Mouse (Mus musculus) hindbrain, embryonic 11.5 days (tissue): Measurements from ENCODE around the gene Ltbr. TPM values are rescaled to one million over a fixed set of nuclear protein-coding genes. Genes with fewer than 3 reads are reported as not detected.
"Not testable (repeated sequence)": the region's sequence is repeated elsewhere in the genome, so short reads cannot be mapped to it uniquely, and the experiment has no call there.

Experiments used
- ATAC-seq: fragments of 200-750 bp; cut with Nextera tagmentation; 2 replicates; pipeline ENCODE4 v1.8.0; 2017; ENCODE audit warnings: mild to moderate bottlenecking, moderate TSS enrichment, moderate library complexity; ENCODE audit not compliant: low FRiP score
- DNase-seq: peaks from one replicate; pipeline ENCODE4 v3.0.0-alpha.2; 2015; ENCODE audit warnings: low spot score
- H3K27ac ChIP-seq: fragments of 300-500 bp; sonication (generic); 2 replicates; pipeline ENCODE4 v1.5.1; 2014; ENCODE audit warnings: mild to moderate bottlenecking, low read depth, low read length
- H3K27me3 ChIP-seq: fragments of 300-500 bp; sonication (generic); 2 replicates; pipeline ENCODE4 v1.6.1; 2014; ENCODE audit warnings: mild to moderate bottlenecking, low read length, moderate library complexity, mixed read lengths; ENCODE audit not compliant: control insufficient read depth, insufficient read depth
- H3K36me3 ChIP-seq: fragments of 300-500 bp; sonication (generic); 2 replicates; pipeline ENCODE4 v1.6.1; 2014; ENCODE audit warnings: mild to moderate bottlenecking, low read length, moderate library complexity, mixed read lengths; ENCODE audit not compliant: control insufficient read depth, insufficient read depth
- H3K4me1 ChIP-seq: fragments of 300-500 bp; sonication (generic); replicated peaks from 2 replicates; pipeline ENCODE4 v1.6.1; 2014; ENCODE audit warnings: low read length, mixed read lengths; ENCODE audit not compliant: control insufficient read depth, insufficient read depth
- H3K4me2 ChIP-seq: fragments of 300-500 bp; sonication (generic); replicated peaks from 2 replicates; pipeline ENCODE4 v1.6.1; 2014; ENCODE audit warnings: mild to moderate bottlenecking, low read depth, low read length
- H3K4me3 ChIP-seq: fragments of 300-500 bp; sonication (generic); 2 replicates; pipeline ENCODE4 v1.5.1; 2014; ENCODE audit warnings: low read depth, low read length
- H3K9ac ChIP-seq: fragments of 300-500 bp; sonication (generic); 2 replicates; pipeline ENCODE4 v1.6.1; 2014; ENCODE audit warnings: low read depth, low read length
- H3K9me3 ChIP-seq: fragments of 300-500 bp; sonication (generic); 2 replicates; pipeline ENCODE4 v1.6.1; 2016; ENCODE audit warnings: low read length; ENCODE audit not compliant: control insufficient read depth
- WGBS: fragments of 180-500 bp; shearing (Covaris S2); extraction: QIAGEN DNeasy Blood & Tissue Kit; methylation state at CpG from one replicate; pipeline ENCODE4 v1.1.7; 2014; 5-methylcytosine and 5-hydroxymethylcytosine counted together
- polyA plus RNA-seq: library from polyadenylated mRNA; unstranded; fragments of >200 nt; fragmentation: Nextera tagmentation; extraction: Ambion mirVana; gene quantifications from 2 replicates; pipeline ENCODE4 v1.2.1, GENCODE M21; 2014

Gene Ltbr
- polyA plus RNA-seq, 1 experiment from 2014 or later: 17.9 TPM

DNA sequence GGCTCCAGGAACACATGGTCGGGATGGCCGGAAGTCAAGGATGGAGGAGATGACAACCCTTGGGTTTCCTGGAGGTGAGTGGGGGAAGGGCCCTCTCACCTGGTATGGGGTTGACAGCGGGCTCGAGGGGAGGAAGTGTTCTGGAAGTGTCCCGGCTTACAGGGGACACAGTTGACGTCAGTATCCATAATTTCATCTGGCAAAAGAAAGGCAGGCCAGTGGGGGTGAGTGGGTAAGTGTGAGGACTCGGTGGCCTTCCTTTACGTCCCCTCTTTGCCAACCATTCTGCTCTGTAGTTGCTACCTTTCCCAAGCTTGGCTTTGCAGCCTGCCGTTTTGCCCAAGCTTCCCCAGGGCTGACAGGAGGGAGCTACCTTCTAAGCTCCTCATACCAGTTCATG is 1.5 kb downstream of the Ltbr start:
- no peak overlapping the region for H3K4me2 ChIP-seq
- no peaks in the 10 kb centered on the region for H3K36me3 ChIP-seq
- ATAC-seq: no peak
- no peaks in the 10 kb centered on the region for H3K27me3 ChIP-seq
- H3K9ac ChIP-seq: no peak overlapping the region
- no peaks in the 10 kb centered on the region for H3K4me1 ChIP-seq
- H3K27ac ChIP-seq: no peak overlapping the region
- DNase-seq: no peak
- WGBS: 90% methylated on average over 9 of the region's 9 CpGs
- H3K4me3 ChIP-seq: no peak overlapping the region
- no peaks in the 10 kb centered on the region for H3K9me3 ChIP-seq

DNA sequence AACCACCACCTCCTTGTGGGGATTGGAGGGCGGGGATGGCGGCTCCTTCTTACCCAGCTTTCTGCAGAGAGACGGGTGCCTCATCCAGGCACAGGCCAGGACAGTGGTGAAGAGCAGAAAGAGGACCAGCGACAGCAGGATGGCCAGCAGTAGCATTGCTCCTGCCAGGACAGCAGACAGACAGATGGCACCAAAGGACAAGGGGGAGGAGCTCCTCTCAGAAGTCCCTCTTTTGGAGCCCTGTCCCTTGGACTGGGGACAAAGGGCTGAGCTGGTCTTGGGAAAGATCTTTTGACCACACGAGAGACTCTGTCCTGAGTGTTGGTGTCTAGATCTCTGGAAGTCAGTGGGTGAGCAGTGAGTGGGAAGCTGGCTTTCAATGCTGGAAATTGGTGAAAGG is 4.3 kb downstream of the Ltbr start:
- WGBS: 28% methylated on average over 5 of the region's 5 CpGs

DNA sequence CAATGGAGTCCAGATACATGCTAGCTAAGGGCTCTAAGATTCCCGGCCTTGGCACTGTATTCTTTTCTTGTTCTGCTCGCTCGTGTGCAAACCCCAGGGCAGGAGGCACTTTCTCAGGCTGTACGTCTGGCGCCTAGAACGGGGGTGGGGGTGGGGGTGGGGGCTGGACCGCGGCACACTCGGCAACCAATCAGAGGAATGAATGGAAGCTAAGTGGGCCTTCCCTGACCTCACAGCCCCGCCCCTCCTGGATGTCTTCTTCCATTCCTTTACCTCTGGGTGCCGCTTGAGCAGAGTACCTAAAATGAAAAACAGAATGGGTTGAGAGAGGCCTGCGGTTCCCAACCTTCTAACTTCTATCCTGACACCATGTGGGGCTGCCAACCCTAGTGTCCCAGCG is 4.8 kb downstream of the Ltbr start:
- WGBS: 7% methylated on average over 13 of the region's 13 CpGs
- no peaks in the 10 kb centered on the region for H3K4me1 ChIP-seq
- no peaks in the 10 kb centered on the region for H3K27me3 ChIP-seq
- DNase-seq (peak; percentile 39), ATAC-seq (peak; percentile 58; the same call in 1 of the 2 replicates)
- H3K9me3 ChIP-seq: no peaks in the 10 kb centered on the region
- H3K4me3 ChIP-seq: no peak overlapping the region
- no peak overlapping the region; the same call in 1 of the 2 replicates for H3K9ac ChIP-seq
- 0 out of 2 replicates have a peak overlapping the region, but pooled peaks have one; percentile 19 for H3K4me2 ChIP-seq
- H3K36me3 ChIP-seq: no peaks in the 10 kb centered on the region
- no peak overlapping the region for H3K27ac ChIP-seq

More for the DNA sequence above, 4.3 kb downstream of the Ltbr start:
- Histone ChIP-seq H3K4me3 (no peak overlapping the region), H3K27me3 (no peaks in the 10 kb centered on the region), H3K9me3 (no peaks in the 10 kb centered on the region), H3K9ac (no peak overlapping the region), H3K4me1 (no peaks in the 10 kb centered on the region), H3K4me2 (no peak overlapping the region), H3K27ac (no peak overlapping the region), H3K36me3 (no peaks in the 10 kb centered on the region)
- ATAC-seq (no peak), DNase-seq (no peak)

DNA sequence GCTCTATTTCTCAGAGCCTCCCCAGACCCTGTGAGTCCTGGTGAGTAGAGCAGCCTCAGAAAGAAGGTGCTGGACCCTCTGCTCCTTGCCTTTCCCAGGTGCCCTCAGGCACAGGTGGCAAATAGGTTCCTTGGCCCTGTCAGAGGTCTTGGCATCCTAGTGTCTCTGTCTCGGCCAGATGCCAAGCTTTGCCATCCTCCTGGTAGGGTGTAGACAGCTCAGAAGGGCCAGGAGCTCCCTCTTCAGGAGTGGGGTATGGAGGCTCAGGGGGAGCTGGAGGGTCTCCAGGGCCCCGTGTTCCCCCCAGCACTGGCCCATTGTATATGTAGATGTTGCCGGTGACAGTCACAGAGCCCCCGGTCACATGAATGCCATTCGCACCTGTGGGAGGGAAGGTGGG is 6.6 kb downstream of the Ltbr start:
- Histone ChIP-seq H3K36me3 (no peaks in the 10 kb centered on the region), H3K4me2 (no peak overlapping the region), H3K9ac (no peak overlapping the region), H3K9me3 (no peaks in the 10 kb centered on the region), H3K4me3 (no peak overlapping the region), H3K27ac (no peak overlapping the region), H3K4me1 (no peaks in the 10 kb centered on the region), H3K27me3 (no peaks in the 10 kb centered on the region)
- DNase-seq (no peak), ATAC-seq (no peak)
- 84% methylated on average over 5 of the region's 5 CpGs for WGBS

- H3K9me3 ChIP-seq: no peaks in the 10 kb centered on the region
- no peak overlapping the region for H3K9ac ChIP-seq
- ATAC-seq (no peak), DNase-seq (no peak)
- H3K4me2 ChIP-seq: no peak overlapping the region
- no peak overlapping the region for H3K4me3 ChIP-seq
- no peaks in the 10 kb centered on the region for H3K4me1 ChIP-seq
- no peaks in the 10 kb centered on the region for H3K36me3 ChIP-seq
- WGBS: 88% methylated on average over 6 of the region's 6 CpGs
- H3K27ac ChIP-seq: no peak overlapping the region
- H3K27me3 ChIP-seq: no peaks in the 10 kb centered on the region
Measured at GRCm38 (mm10) chr6:125305465-125305864, 8.2 kb downstream of the Ltbr start.

DNA sequence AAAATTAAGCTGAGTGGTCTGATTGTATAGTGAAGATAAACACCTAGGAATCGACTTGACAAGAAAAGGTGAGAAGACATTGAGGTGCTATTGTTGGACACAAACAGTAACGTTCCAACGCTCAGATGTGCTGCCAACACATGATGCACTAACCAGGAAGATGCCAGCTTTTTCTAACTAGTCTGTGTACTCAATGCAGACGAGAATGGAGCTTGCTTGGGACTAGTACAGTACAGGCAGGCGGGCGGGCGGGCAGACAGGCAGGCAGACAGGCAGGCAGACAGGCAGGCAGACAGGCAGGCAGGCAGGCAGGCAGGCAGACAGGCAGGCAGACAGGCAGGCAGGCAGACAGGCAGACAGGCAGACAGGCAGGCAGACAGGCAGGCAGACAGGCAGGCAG is 9.3 kb downstream of the Ltbr start:
- not testable (repeated sequence) for H3K4me1 ChIP-seq, ATAC-seq, H3K27me3 ChIP-seq, H3K27ac ChIP-seq, H3K36me3 ChIP-seq, H3K4me2 ChIP-seq, DNase-seq, H3K9ac ChIP-seq, H3K4me3 ChIP-seq, H3K9me3 ChIP-seq
- 91% methylated on average over 7 of the region's 7 CpGs for WGBS

DNA sequence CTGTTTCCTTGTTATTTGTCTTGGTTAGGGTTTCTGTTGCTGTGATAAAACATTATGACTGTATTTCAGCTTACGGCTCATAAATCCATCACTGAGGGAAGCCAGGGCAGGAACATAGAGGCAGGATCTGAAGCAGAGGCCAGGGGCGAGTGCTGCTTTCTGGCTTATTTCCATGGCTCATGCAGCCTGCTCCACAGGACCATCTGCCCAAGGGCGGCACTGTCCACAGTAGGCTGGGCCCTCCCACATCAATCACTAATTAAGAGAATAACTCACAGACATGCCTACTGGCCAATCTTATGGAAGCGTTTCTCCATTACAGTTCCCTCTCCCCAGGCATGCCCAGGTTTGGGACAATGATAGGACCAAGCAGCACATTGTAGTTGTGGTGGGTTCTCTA is 10.4 kb downstream of the Ltbr start:
- Histone ChIP-seq H3K36me3 (no peaks in the 10 kb centered on the region), H3K27me3 (no peaks in the 10 kb centered on the region), H3K9me3 (no peaks in the 10 kb centered on the region), H3K4me2 (no peak overlapping the region), H3K27ac (no peak overlapping the region), H3K9ac (no peak overlapping the region), H3K4me3 (no peak overlapping the region), H3K4me1 (no peaks in the 10 kb centered on the region)
- ATAC-seq (no peak), DNase-seq (no peak)
- WGBS: 81% methylated on average over 4 of the region's 4 CpGs

GRCm38 (mm10) chr6:125302231-125302982 is 11.3 kb downstream of the Ltbr start:
- ATAC-seq: no peak

GRCm38 (mm10) chr6:125300982-125301381 is 12.7 kb downstream of the Ltbr start:
- DNase-seq (no peak), ATAC-seq (no peak)
- Histone ChIP-seq H3K9me3 (no peaks in the 10 kb centered on the region), H3K4me3 (no peak overlapping the region), H3K36me3 (no peaks in the 10 kb centered on the region), H3K9ac (no peak overlapping the region), H3K4me1 (no peaks in the 10 kb centered on the region), H3K27ac (no peak overlapping the region), H3K27me3 (no peaks in the 10 kb centered on the region), H3K4me2 (no peak overlapping the region)
- WGBS: 88% methylated on average over 1 of the region's 1 CpGs

More at GRCm38 (mm10) chr6:125302231-125302982, 11.3 kb downstream of the Ltbr start:
- H3K36me3 ChIP-seq: no peaks in the 10 kb centered on the region
- no peak for DNase-seq
- H3K9ac ChIP-seq: no peak overlapping the region
- 91% methylated on average over 24 of the region's 24 CpGs for WGBS
- no peaks in the 10 kb centered on the region for H3K4me1 ChIP-seq
- no peaks in the 10 kb centered on the region for H3K27me3 ChIP-seq
- no peaks in the 10 kb centered on the region for H3K9me3 ChIP-seq
- no peak overlapping the region for H3K4me3 ChIP-seq
- H3K4me2 ChIP-seq: no peak overlapping the region
- no peak overlapping the region for H3K27ac ChIP-seq
